Mouse (Mus musculus): ENCODE data around the gene Dcaf10. TPM values are rescaled to one million over a fixed set of nuclear protein-coding genes. Genes with fewer than 3 reads are reported as not detected.

Dcaf10 gene
- polyA plus RNA-seq (2012; rRNA removed) = 4.0 TPM in 2 replicates
- 6.8 and 7.9 TPM in 2 replicates for polyA plus RNA-seq (2014; fragmentation: Nextera tagmentation; extraction: Ambion mirVana)

GRCm38 (mm10) chr4:45341669-45342249, at the start of gene Dcaf10:
TSS of gene Dcaf10 (plus strand) at chr4:45342101.
- Histone ChIP-seq H3K9ac (replicated peaks) (peak within 1 kb of the TSS; percentile 99), H3K9me3 (ENCODE audit: control insufficient read depth, low read length) (no peaks in the 10 kb centered on the region), H3K4me3 (ENCODE audit: insufficient read depth in 1 of 2, low read depth in 2 of 2, low read length in 2 of 2) (peak within 1 kb of the TSS; percentile 73 to 99), H3K36me3 (replicated peaks; ENCODE audit: control insufficient read depth, insufficient read depth, low read depth) (no peaks in the 10 kb centered on the region; the same call in none of the 2 replicates), H3K4me2 (ENCODE audit: low read depth) (peak within 1 kb of the TSS; percentile 92), H3K27me3 (ENCODE audit: control insufficient read depth, insufficient read depth, low read length) (no peaks in the 10 kb centered on the region), H3K27ac (peak within 1 kb of the TSS; percentile 92), H3K4me1 (replicated peaks; ENCODE audit: control insufficient read depth in 2 of 2, insufficient read depth in 2 of 2, low read length in 1 of 2) (peaks cover 7 to 8% of the 10 kb centered on the region in 2 experiments)
- peak; percentile 28; the same call in 1 of the 2 replicates for TF ChIP-seq EP300 (IDR thresholded peaks at IDR 0.05; ENCODE audit: low read depth)
- peak; percentile 74 for TF ChIP-seq CTCF (IDR thresholded peaks at IDR 0.05; ENCODE audit: low read depth)
- WGBS (ENCODE audit: insufficient replicate concordance) = 1% methylated on average over 42 of the region's 42 CpGs
- ATAC-seq (ENCODE audit: insufficient read depth) (peak; percentile 90), DNase-seq (ENCODE audit: low read depth in 3 of 3, low spot score in 3 of 3) (peak; percentile 79 to 83 (median 83))

GRCm38 (mm10) chr4:45296662-45297564, 45.0 kb upstream of the Dcaf10 start, which contains the start of gene Trmt10b:
TSS of gene Trmt10b (plus strand) at chr4:45297127.
- Histone ChIP-seq H3K27me3 (ENCODE audit: control insufficient read depth, insufficient read depth, low read length) (no peaks in the 10 kb centered on the region), H3K27ac (no peak within 1 kb of the TSS), H3K4me2 (ENCODE audit: low read depth) (peak within 1 kb of the TSS; percentile 82), H3K9me3 (ENCODE audit: control insufficient read depth, low read length) (no peaks in the 10 kb centered on the region), H3K4me1 (replicated peaks; ENCODE audit: control insufficient read depth in 2 of 2, insufficient read depth in 2 of 2, low read length in 1 of 2) (peaks cover 0 to 6% of the 10 kb centered on the region in 2 experiments; a peak in 2 of 4 replicates), H3K4me3 (ENCODE audit: insufficient read depth in 1 of 2, low read depth in 2 of 2, low read length in 2 of 2) (peak within 1 kb of the TSS; percentile 81 to 88), H3K36me3 (replicated peaks; ENCODE audit: control insufficient read depth, insufficient read depth, low read depth) (no peaks in the 10 kb centered on the region), H3K9ac (replicated peaks) (peak within 1 kb of the TSS; percentile 75)
- WGBS (ENCODE audit: insufficient replicate concordance) = 14% methylated on average over 27 of the region's 27 CpGs
- TF ChIP-seq CTCF (IDR thresholded peaks at IDR 0.05; ENCODE audit: low read depth) (no peak), EP300 (IDR thresholded peaks at IDR 0.05; ENCODE audit: low read depth) (no peak)
- ATAC-seq (ENCODE audit: insufficient read depth) = peak; percentile 80
- DNase-seq (ENCODE audit: low read depth in 3 of 3, low spot score in 3 of 3) = peak; percentile 61 to 74 (median 74)

DNA sequence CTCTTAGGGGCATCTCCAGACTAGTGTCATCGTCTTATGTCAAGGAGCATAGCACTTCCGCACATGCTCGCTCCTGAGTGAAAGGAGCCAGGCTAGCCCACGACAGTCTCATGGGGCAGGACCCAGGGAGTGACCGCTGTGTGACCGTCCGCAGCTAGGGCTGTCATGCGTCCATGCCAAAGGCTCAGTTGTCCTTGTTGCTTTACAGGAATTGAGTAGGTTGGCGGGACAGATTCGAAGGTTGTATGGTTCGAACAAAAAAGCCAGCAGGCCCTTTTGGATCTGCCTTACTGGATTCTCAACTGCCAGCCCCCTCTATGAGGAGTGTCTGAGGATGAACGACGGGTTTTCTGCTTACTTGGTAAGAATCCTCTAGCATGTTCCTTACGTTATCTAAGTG, 36.4 kb upstream of the Dcaf10 start:
- Histone ChIP-seq H3K36me3 (replicated peaks; ENCODE audit: control insufficient read depth, insufficient read depth, low read depth) (no peaks in the 10 kb centered on the region; the same call in 1 of the 2 replicates), H3K27me3 (ENCODE audit: control insufficient read depth, insufficient read depth, low read length) (no peaks in the 10 kb centered on the region), H3K4me2 (ENCODE audit: low read depth) (no peak overlapping the region), H3K4me3 (ENCODE audit: insufficient read depth in 1 of 2, low read depth in 2 of 2, low read length in 2 of 2) (no peak overlapping the region), H3K4me1 (replicated peaks; ENCODE audit: control insufficient read depth in 2 of 2, insufficient read depth in 2 of 2, low read length in 1 of 2) (no peaks in the 10 kb centered on the region), H3K27ac (no peak overlapping the region), H3K9me3 (ENCODE audit: control insufficient read depth, low read length) (no peaks in the 10 kb centered on the region), H3K9ac (replicated peaks) (no peak overlapping the region)
- TF ChIP-seq CTCF (IDR thresholded peaks at IDR 0.05; ENCODE audit: low read depth) = no peak
- TF ChIP-seq EP300 (IDR thresholded peaks at IDR 0.05; ENCODE audit: low read depth) = no peak
- DNase-seq (ENCODE audit: low read depth in 3 of 3, low spot score in 3 of 3) (no peak), ATAC-seq (ENCODE audit: insufficient read depth) (no peak)
- 83% methylated on average over 14 of the region's 14 CpGs for WGBS (ENCODE audit: insufficient replicate concordance)

GRCm38 (mm10) chr4:45308046-45308445, 33.9 kb upstream of the Dcaf10 start:
- Histone ChIP-seq H3K4me2 (ENCODE audit: low read depth) (no peak overlapping the region), H3K27me3 (ENCODE audit: control insufficient read depth, insufficient read depth, low read length) (no peaks in the 10 kb centered on the region), H3K36me3 (replicated peaks; ENCODE audit: control insufficient read depth, insufficient read depth, low read depth) (no peaks in the 10 kb centered on the region; the same call in 1 of the 2 replicates), H3K27ac (no peak overlapping the region), H3K4me1 (replicated peaks; ENCODE audit: control insufficient read depth in 2 of 2, insufficient read depth in 2 of 2, low read length in 1 of 2) (no peaks in the 10 kb centered on the region), H3K4me3 (ENCODE audit: insufficient read depth in 1 of 2, low read depth in 2 of 2, low read length in 2 of 2) (no peak overlapping the region), H3K9me3 (ENCODE audit: control insufficient read depth, low read length) (no peaks in the 10 kb centered on the region), H3K9ac (replicated peaks) (no peak overlapping the region)
- TF ChIP-seq EP300 (IDR thresholded peaks at IDR 0.05; ENCODE audit: low read depth) (no peak), CTCF (IDR thresholded peaks at IDR 0.05; ENCODE audit: low read depth) (peak; percentile 78)
- DNase-seq (ENCODE audit: low read depth in 3 of 3, low spot score in 3 of 3) (no peak), ATAC-seq (ENCODE audit: insufficient read depth) (no peak)
- 38% methylated on average over 11 of the region's 11 CpGs for WGBS (ENCODE audit: insufficient replicate concordance)

DNA sequence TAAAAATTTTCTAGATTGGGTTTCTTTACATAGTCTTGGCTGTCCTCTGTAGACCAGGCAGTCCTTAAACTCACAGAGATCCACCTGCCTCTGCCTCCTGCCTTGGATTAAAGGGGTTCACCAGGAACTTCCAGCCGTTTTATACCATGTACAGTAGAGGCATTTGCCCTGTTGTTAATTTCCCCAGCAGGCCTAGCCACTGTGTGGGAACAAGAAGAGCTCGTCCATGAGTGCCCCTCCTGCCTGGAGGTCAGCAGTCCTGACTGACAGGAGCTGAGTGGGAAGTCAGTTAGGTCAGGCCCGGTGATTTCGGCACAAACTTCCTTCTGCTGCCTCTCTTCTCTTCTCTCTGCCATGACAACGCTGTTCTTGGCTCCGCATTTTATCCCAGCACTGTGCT, 33.3 kb upstream of the Dcaf10 start:
- H3K9me3 ChIP-seq (ENCODE audit: control insufficient read depth, low read length) = no peaks in the 10 kb centered on the region
- no peaks in the 10 kb centered on the region for H3K4me1 ChIP-seq (replicated peaks; ENCODE audit: control insufficient read depth in 2 of 2, insufficient read depth in 2 of 2, low read length in 1 of 2)
- no peak for DNase-seq (ENCODE audit: low read depth in 3 of 3, low spot score in 3 of 3)
- no peak overlapping the region for H3K27ac ChIP-seq
- no peaks in the 10 kb centered on the region; the same call in 1 of the 2 replicates for H3K36me3 ChIP-seq (replicated peaks; ENCODE audit: control insufficient read depth, insufficient read depth, low read depth)
- no peak overlapping the region for H3K4me2 ChIP-seq (ENCODE audit: low read depth)
- WGBS (ENCODE audit: insufficient replicate concordance) = 65% methylated on average over 6 of the region's 6 CpGs
- no peak for TF ChIP-seq EP300 (IDR thresholded peaks at IDR 0.05; ENCODE audit: low read depth)
- TF ChIP-seq CTCF (IDR thresholded peaks at IDR 0.05; ENCODE audit: low read depth) = no peak
- no peak overlapping the region for H3K9ac ChIP-seq (replicated peaks)
- no peaks in the 10 kb centered on the region for H3K27me3 ChIP-seq (ENCODE audit: control insufficient read depth, insufficient read depth, low read length)
- no peak overlapping the region for H3K4me3 ChIP-seq (ENCODE audit: insufficient read depth in 1 of 2, low read depth in 2 of 2, low read length in 2 of 2)
- ATAC-seq (ENCODE audit: insufficient read depth) = no peak

Data from liver, embryonic 14.5 days (tissue).